Mouse (Mus musculus): ENCODE results near the gene Cd8a. TPM values are rescaled to one million over a fixed set of nuclear protein-coding genes. Genes with fewer than 3 reads are reported as not detected.

The Cd8a gene
- polyA plus RNA-seq, 1 experiment from 2014 or later: not detected

DNA sequence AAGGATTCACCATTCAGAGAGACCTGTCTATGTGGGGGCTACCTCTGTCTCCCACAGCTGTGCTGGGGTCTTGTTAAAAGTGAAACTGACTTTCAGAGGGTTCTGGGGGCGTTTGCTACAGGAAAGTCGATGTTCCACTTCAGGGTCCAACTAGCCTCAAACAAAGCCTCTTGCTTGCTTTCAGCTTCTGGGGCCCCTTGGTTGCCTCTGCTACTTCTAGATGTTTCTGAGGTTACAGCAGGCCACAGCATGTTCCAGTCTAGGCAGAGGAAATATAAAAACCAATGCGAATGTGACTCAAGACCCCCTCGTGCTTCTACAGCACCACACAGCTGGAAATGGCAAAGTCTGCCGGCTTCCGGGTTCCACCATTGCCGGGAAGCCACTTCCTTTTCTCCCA lies 15.7 kb upstream of the Cd8a start:
- Histone ChIP-seq H3K27ac (replicated peaks; ENCODE audit: low read depth, low read length) (no peak overlapping the region), H3K4me2 (ENCODE audit: low read depth, severe bottlenecking) (no peak overlapping the region), H3K27me3 (ENCODE audit: control insufficient read depth, insufficient read depth, low read length) (no peaks in the 10 kb centered on the region), H3K9ac (ENCODE audit: low read length) (no peak overlapping the region), H3K36me3 (ENCODE audit: control insufficient read depth, insufficient read depth, low read length) (no peaks in the 10 kb centered on the region), H3K4me3 (ENCODE audit: low read depth, low read length) (no peak overlapping the region), H3K9me3 (ENCODE audit: control insufficient read depth, low read length) (no peaks in the 10 kb centered on the region), H3K4me1 (ENCODE audit: control insufficient read depth, insufficient read depth, low read length) (no peaks in the 10 kb centered on the region)
- ATAC-seq (ENCODE audit: insufficient number of reproducible peaks, low FRiP score, low TSS enrichment, low read depth) (no peak), DNase-seq (ENCODE audit: low spot score) (no peak)
- WGBS: 91% methylated on average over 7 of the region's 7 CpGs

DNA sequence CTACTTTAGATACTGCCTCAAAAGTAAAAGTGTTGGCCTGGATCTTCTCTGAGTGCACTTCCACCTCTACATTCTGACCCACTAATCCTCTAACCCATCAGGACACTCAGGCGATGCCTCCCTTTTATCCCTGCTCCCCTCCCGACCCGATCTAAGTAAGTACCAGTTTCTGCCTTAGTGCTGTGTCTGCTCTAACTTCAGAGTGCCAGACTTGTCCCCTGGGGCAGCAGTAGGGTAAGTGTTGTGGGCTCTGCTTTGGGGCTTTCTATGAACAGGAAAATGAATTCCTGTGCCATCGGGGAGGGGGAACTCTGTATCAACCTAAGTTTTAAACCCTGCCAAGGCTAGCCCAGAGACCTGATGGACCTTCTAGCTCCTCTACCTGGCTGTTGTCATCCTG lies 13.0 kb upstream of the Cd8a start:
- Histone ChIP-seq H3K4me3 (ENCODE audit: low read depth, low read length) (no peak overlapping the region), H3K27ac (replicated peaks; ENCODE audit: low read depth, low read length) (no peak overlapping the region), H3K4me2 (ENCODE audit: low read depth, severe bottlenecking) (no peak overlapping the region), H3K9ac (ENCODE audit: low read length) (no peak overlapping the region), H3K36me3 (ENCODE audit: control insufficient read depth, insufficient read depth, low read length) (no peaks in the 10 kb centered on the region), H3K9me3 (ENCODE audit: control insufficient read depth, low read length) (no peaks in the 10 kb centered on the region), H3K27me3 (ENCODE audit: control insufficient read depth, insufficient read depth, low read length) (no peaks in the 10 kb centered on the region), H3K4me1 (ENCODE audit: control insufficient read depth, insufficient read depth, low read length) (no peaks in the 10 kb centered on the region)
- 87% methylated on average over 4 of the region's 4 CpGs for WGBS
- DNase-seq (ENCODE audit: low spot score): no peak
- ATAC-seq (ENCODE audit: insufficient number of reproducible peaks, low FRiP score, low TSS enrichment, low read depth): no peak

DNA sequence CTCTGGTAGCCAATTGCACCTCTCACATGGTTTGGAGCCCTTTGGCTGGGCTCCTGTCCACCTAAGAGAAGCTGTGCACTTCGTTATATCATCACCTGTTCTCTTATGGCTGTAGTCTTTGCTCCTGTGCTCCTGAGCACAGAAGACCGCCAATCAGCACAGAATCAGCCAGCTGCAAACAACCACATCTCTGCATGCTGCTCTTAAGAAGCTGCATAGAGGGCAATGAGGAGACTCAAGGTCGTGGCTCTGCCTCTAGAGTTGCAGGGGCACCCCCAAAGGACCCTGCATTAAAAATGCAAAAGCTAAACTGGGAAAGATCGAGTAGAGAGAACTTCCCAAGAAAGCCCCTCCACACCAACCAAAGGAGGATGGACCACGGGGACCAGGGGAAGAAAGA lies 12.5 kb upstream of the Cd8a start:
- H3K4me2 ChIP-seq (ENCODE audit: low read depth, severe bottlenecking): no peak overlapping the region

DNA sequence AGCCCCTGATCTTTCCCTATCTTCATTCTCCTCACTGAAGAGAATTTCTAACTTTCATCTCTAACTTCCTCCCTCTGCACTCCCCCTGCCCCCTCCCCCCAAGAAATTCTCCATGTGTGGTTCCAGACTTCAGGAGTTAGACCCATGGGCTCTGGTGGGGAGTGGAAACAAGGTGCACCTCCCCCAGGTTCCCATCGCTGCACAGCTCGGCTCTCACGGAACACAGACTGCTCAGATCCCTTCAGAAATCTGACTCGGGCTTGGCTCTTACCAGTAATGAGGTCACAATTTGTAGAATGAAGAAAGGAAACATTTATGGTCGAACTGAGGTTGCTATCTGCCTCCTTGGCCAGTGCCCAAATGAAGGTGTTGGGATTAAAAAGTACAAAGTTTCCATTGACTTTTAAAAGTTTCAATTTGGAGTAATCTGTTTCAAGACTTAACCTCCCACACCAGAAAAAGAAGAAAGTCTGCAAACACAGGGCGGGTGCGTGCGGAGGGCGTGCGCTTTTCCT lies 12.0 kb upstream of the Cd8a start:
- 78% methylated on average over 10 of the region's 10 CpGs for whole genome bisulfite sequencing

More for the DNA sequence above, 12.5 kb upstream of the Cd8a start:
- Histone ChIP-seq H3K27ac (replicated peaks; ENCODE audit: low read depth, low read length) (no peak overlapping the region), H3K4me1 (ENCODE audit: control insufficient read depth, insufficient read depth, low read length) (no peaks in the 10 kb centered on the region), H3K27me3 (ENCODE audit: control insufficient read depth, insufficient read depth, low read length) (no peaks in the 10 kb centered on the region), H3K4me3 (ENCODE audit: low read depth, low read length) (no peak overlapping the region), H3K9me3 (ENCODE audit: control insufficient read depth, low read length) (no peaks in the 10 kb centered on the region), H3K36me3 (ENCODE audit: control insufficient read depth, insufficient read depth, low read length) (no peaks in the 10 kb centered on the region), H3K9ac (ENCODE audit: low read length) (no peak overlapping the region)
- DNase-seq (ENCODE audit: low spot score) (no peak), ATAC-seq (ENCODE audit: insufficient number of reproducible peaks, low FRiP score, low TSS enrichment, low read depth) (no peak)
- WGBS: 62% methylated on average over 5 of the region's 5 CpGs

DNA sequence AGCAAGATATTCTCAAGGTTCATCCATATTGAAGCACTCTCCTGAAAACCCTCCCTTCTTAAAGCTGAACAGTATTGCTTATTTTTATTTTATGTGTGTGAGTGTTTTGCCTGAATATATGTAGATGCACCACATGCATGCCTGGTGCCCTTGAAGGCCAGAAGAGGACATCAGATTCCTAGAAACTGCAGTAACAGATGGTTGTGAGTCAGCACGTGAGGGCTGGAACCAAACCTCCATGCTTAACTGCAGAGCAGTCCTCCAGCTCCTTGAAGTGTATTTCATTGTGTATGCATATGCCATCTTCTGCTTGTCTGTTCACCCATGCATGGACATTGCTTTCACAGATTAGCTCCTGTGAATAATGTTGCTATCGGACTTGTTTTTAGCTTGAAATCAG lies 9.2 kb upstream of the Cd8a start:
- 83% methylated on average over 2 of the region's 2 CpGs for WGBS
- no peaks in the 10 kb centered on the region for H3K4me1 ChIP-seq (ENCODE audit: control insufficient read depth, insufficient read depth, low read length)
- no peak for ATAC-seq (ENCODE audit: insufficient number of reproducible peaks, low FRiP score, low TSS enrichment, low read depth)

More for the DNA sequence above, 12.0 kb upstream of the Cd8a start:
- no peaks in the 10 kb centered on the region for H3K4me1 ChIP-seq (ENCODE audit: control insufficient read depth, insufficient read depth, low read length)
- H3K36me3 ChIP-seq (ENCODE audit: control insufficient read depth, insufficient read depth, low read length): no peaks in the 10 kb centered on the region
- no peaks in the 10 kb centered on the region for H3K9me3 ChIP-seq (ENCODE audit: control insufficient read depth, low read length)
- H3K4me2 ChIP-seq (ENCODE audit: low read depth, severe bottlenecking): no peak overlapping the region
- no peaks in the 10 kb centered on the region for H3K27me3 ChIP-seq (ENCODE audit: control insufficient read depth, insufficient read depth, low read length)
- no peak overlapping the region for H3K4me3 ChIP-seq (ENCODE audit: low read depth, low read length)
- no peak overlapping the region for H3K27ac ChIP-seq (replicated peaks; ENCODE audit: low read depth, low read length)
- H3K9ac ChIP-seq (ENCODE audit: low read length): no peak overlapping the region
- ATAC-seq (ENCODE audit: insufficient number of reproducible peaks, low FRiP score, low TSS enrichment, low read depth) (no peak), DNase-seq (ENCODE audit: low spot score) (no peak)

DNA sequence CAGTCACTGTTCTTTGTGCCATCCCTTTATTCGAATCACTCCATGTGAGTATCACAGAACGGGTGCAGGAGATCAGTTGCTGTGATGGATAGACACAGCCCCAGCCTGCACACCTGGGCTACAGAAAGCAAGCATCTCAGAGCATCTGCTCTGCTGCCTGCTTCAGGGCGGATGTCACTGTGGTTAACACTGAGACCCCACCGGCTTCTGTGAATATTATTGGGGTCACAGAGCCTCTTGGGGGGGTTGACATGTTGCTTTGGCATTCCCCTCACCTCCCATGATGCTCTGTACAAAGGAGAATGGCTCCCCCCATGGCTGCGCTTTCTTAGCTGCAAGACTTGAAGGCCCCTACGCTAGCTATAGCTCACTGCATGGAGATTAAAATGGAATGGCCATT lies 3.8 kb upstream of the Cd8a start:
- Histone ChIP-seq H3K27me3 (ENCODE audit: control insufficient read depth, insufficient read depth, low read length) (no peaks in the 10 kb centered on the region), H3K27ac (replicated peaks; ENCODE audit: low read depth, low read length) (no peak overlapping the region), H3K9me3 (ENCODE audit: control insufficient read depth, low read length) (no peaks in the 10 kb centered on the region), H3K4me3 (ENCODE audit: low read depth, low read length) (no peak overlapping the region), H3K9ac (ENCODE audit: low read length) (no peak overlapping the region), H3K4me1 (ENCODE audit: control insufficient read depth, insufficient read depth, low read length) (no peaks in the 10 kb centered on the region), H3K36me3 (ENCODE audit: control insufficient read depth, insufficient read depth, low read length) (no peaks in the 10 kb centered on the region), H3K4me2 (ENCODE audit: low read depth, severe bottlenecking) (no peak overlapping the region)
- 86% methylated on average over 6 of the region's 6 CpGs for WGBS
- no peak for ATAC-seq (ENCODE audit: insufficient number of reproducible peaks, low FRiP score, low TSS enrichment, low read depth)
- no peak for DNase-seq (ENCODE audit: low spot score)

More for the DNA sequence above, 9.2 kb upstream of the Cd8a start:
- Histone ChIP-seq H3K27me3 (ENCODE audit: control insufficient read depth, insufficient read depth, low read length) (no peaks in the 10 kb centered on the region), H3K27ac (replicated peaks; ENCODE audit: low read depth, low read length) (no peak overlapping the region), H3K4me3 (ENCODE audit: low read depth, low read length) (no peak overlapping the region), H3K4me2 (ENCODE audit: low read depth, severe bottlenecking) (no peak overlapping the region), H3K36me3 (ENCODE audit: control insufficient read depth, insufficient read depth, low read length) (no peaks in the 10 kb centered on the region), H3K9ac (ENCODE audit: low read length) (no peak overlapping the region), H3K9me3 (ENCODE audit: control insufficient read depth, low read length) (no peaks in the 10 kb centered on the region)
- no peak for DNase-seq (ENCODE audit: low spot score)

DNA sequence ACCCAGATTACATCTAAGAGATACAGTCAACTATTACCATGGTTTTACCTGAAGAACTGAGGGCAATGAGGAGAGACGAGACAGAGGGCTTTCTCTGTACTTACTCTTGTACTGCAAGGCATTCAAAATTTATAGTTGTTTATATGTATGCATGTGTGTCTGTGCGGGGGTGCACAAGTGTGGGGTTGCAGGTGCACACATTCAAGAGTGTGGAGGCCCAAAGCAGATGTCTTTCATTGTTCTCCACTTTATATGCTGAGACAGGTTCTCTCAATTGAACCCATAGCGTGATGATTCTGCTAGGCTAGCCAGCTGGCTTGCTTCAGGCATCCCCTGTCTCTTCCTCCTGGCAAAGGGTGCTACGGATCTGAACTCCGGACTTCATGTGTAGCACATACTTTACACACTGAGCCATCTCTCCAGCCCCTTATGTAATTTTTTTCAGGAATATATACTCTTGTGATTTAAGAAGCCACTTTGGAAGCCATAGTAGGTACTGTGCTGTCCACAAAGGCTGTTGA lies 2.1 kb upstream of the Cd8a start:
- no peak for DNase-seq (ENCODE audit: low spot score)
- H3K36me3 ChIP-seq (ENCODE audit: control insufficient read depth, insufficient read depth, low read length): no peaks in the 10 kb centered on the region

DNA sequence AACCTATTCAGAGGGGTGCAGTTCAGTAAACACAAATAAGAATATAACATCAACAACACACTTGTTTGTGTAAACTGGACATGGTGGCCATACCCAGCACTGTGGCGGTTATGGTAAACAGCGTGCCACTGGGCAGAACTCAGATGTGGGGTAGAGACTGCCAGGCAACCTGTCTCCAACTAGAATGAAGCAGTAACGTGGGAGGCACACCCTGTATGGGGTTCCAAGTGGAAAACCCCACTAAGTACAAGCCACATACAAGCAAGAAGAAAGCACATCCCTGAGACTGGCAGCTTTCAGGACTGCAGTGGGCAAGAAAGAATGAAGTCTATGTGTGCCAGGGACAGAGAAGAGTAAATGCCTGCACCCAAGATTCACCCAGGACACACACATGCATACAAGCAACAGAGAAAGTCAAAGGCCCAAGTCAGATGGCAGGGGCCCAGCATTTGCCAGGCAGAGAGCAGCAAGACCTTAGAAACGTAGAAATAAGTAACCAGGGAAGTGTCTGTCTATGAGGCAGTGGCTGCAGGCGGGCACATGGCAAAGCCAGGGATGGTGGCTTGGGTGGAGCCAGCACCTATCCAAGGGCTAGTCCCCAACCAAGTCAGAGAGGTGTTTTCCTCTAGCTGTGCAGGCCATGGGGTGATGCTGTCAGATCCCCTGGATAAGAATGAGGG lies 1.0 kb upstream of the Cd8a start:
- H3K27me3 ChIP-seq (ENCODE audit: control insufficient read depth, insufficient read depth, low read length): no peaks in the 10 kb centered on the region
- WGBS: 88% methylated on average over 5 of the region's 5 CpGs
- H3K4me2 ChIP-seq (ENCODE audit: low read depth, severe bottlenecking): no peak overlapping the region
- DNase-seq (ENCODE audit: low spot score) (no peak), ATAC-seq (ENCODE audit: insufficient number of reproducible peaks, low FRiP score, low TSS enrichment, low read depth) (no peak)
- H3K9me3 ChIP-seq (ENCODE audit: control insufficient read depth, low read length): no peaks in the 10 kb centered on the region
- H3K9ac ChIP-seq (ENCODE audit: low read length): no peak overlapping the region
- H3K36me3 ChIP-seq (ENCODE audit: control insufficient read depth, insufficient read depth, low read length): no peaks in the 10 kb centered on the region
- no peaks in the 10 kb centered on the region for H3K4me1 ChIP-seq (ENCODE audit: control insufficient read depth, insufficient read depth, low read length)
- H3K4me3 ChIP-seq (ENCODE audit: low read depth, low read length): no peak overlapping the region
- H3K27ac ChIP-seq (replicated peaks; ENCODE audit: low read depth, low read length): no peak overlapping the region

More for the DNA sequence above, 2.1 kb upstream of the Cd8a start:
- 84% methylated on average over 5 of the region's 5 CpGs for WGBS
- Histone ChIP-seq H3K27me3 (ENCODE audit: control insufficient read depth, insufficient read depth, low read length) (no peaks in the 10 kb centered on the region), H3K4me3 (ENCODE audit: low read depth, low read length) (no peak overlapping the region), H3K4me2 (ENCODE audit: low read depth, severe bottlenecking) (no peak overlapping the region), H3K4me1 (ENCODE audit: control insufficient read depth, insufficient read depth, low read length) (no peaks in the 10 kb centered on the region), H3K27ac (replicated peaks; ENCODE audit: low read depth, low read length) (no peak overlapping the region), H3K9me3 (ENCODE audit: control insufficient read depth, low read length) (no peaks in the 10 kb centered on the region), H3K9ac (ENCODE audit: low read length) (no peak overlapping the region)
- no peak for ATAC-seq (ENCODE audit: insufficient number of reproducible peaks, low FRiP score, low TSS enrichment, low read depth)
